Mouse (Mus musculus) cortical plate, adult 2 months (tissue): ENCODE data around the gene Itpr1. TPM values are rescaled to one million over a fixed set of nuclear protein-coding genes. Genes with fewer than 3 reads are reported as not detected.
A peak's percentile ranks its signal among the peaks of the same experiment; 100 is the strongest.

Source experiments
- H3K27ac ChIP-seq: fragments of 200-500 bp; 2 replicates; pipeline ENCODE4 v1.5.1; 2012; ENCODE audit warnings: low read length, control low read depth, inconsistent platforms; ENCODE audit not compliant: insufficient read depth
- H3K4me1 ChIP-seq: fragments of 200-500 bp; 2 replicates; pipeline ENCODE4 v1.6.1; 2011; ENCODE audit warnings: low read length; ENCODE audit not compliant: control insufficient read depth, insufficient read depth
- H3K4me3 ChIP-seq: fragments of 200-500 bp; 2 replicates; pipeline ENCODE4 v1.5.1; 2011; ENCODE audit warnings: mild to moderate bottlenecking, low read length, control low read depth; ENCODE audit not compliant: insufficient read depth
- CTCF ChIP-seq: fragments of 200-500 bp; IDR thresholded peaks from 2 replicates; pipeline ENCODE4 v1.5.1; 2011; ENCODE audit warnings: mild to moderate bottlenecking, control low read depth, low read length; ENCODE audit not compliant: insufficient read depth; ENCODE audit errors: extremely low read depth
- POLR2A ChIP-seq: fragments of 200-500 bp; IDR thresholded peaks from 2 replicates; pipeline ENCODE4 v1.6.1; 2011; ENCODE audit warnings: mild to moderate bottlenecking, low read length, control low read depth; ENCODE audit not compliant: insufficient read depth; ENCODE audit errors: extremely low read depth
- polyA plus RNA-seq: library from polyadenylated mRNA; depleted of rRNA; stranded (reverse); fragments of >200 nt; gene quantifications from 2 replicates; pipeline ENCODE4 v1.2.3, GENCODE M21; 2012

Gene Itpr1
- polyA plus RNA-seq, 1 experiment, result 152 TPM

GRCm38 (mm10) chr6:108435467-108435866 lies 222.6 kb downstream of the Itpr1 start:
- H3K4me3 ChIP-seq, result no peak overlapping the region
- H3K4me1 ChIP-seq, result peaks cover 6% of the 10 kb centered on the region
- H3K27ac ChIP-seq, result peak overlapping the region; percentile 31
- TF ChIP-seq CTCF (no peak), POLR2A (no peak)

- Histone ChIP-seq H3K4me1 (peaks cover 6% of the 10 kb centered on the region; the same call in 1 of the 2 replicates), H3K27ac (no peak overlapping the region), H3K4me3 (no peak overlapping the region)
- TF ChIP-seq CTCF (no peak), POLR2A (no peak)
Measured at GRCm38 (mm10) chr6:108436608-108437007, 223.7 kb downstream of the Itpr1 start.

GRCm38 (mm10) chr6:108441290-108441689 lies 228.4 kb downstream of the Itpr1 start:
- Histone ChIP-seq H3K4me3 (no peak overlapping the region), H3K4me1 (peaks cover under 1% of the 10 kb centered on the region; the same call in 1 of the 2 replicates), H3K27ac (no peak overlapping the region)
- no peak for TF ChIP-seq CTCF
- TF ChIP-seq POLR2A, result no peak

GRCm38 (mm10) chr6:108442291-108442690 lies 229.4 kb downstream of the Itpr1 start:
- no peak for TF ChIP-seq CTCF
- TF ChIP-seq POLR2A, result no peak
- peaks cover 4% of the 10 kb centered on the region; the same call in 1 of the 2 replicates for H3K4me1 ChIP-seq
- H3K4me3 ChIP-seq, result no peak overlapping the region
- no peak overlapping the region for H3K27ac ChIP-seq

- no peak overlapping the region for H3K27ac ChIP-seq
- peaks cover 5% of the 10 kb centered on the region; the same call in 1 of the 2 replicates for H3K4me1 ChIP-seq
- H3K4me3 ChIP-seq, result no peak overlapping the region
- TF ChIP-seq CTCF (no peak), POLR2A (no peak)
Measured at GRCm38 (mm10) chr6:108444435-108444834, 231.5 kb downstream of the Itpr1 start.

GRCm38 (mm10) chr6:108445006-108445405 lies 232.1 kb downstream of the Itpr1 start:
- no peak overlapping the region for H3K27ac ChIP-seq
- peaks cover 5% of the 10 kb centered on the region; the same call in 1 of the 2 replicates for H3K4me1 ChIP-seq
- no peak for TF ChIP-seq CTCF
- no peak for TF ChIP-seq POLR2A
- no peak overlapping the region for H3K4me3 ChIP-seq

GRCm38 (mm10) chr6:108446766-108447165 lies 233.9 kb downstream of the Itpr1 start:
- Histone ChIP-seq H3K4me1 (peaks cover 5% of the 10 kb centered on the region; the same call in 1 of the 2 replicates), H3K27ac (peak overlapping the region; percentile 71; the same call in 1 of the 2 replicates), H3K4me3 (no peak overlapping the region)
- TF ChIP-seq POLR2A (no peak), CTCF (no peak)

- TF ChIP-seq CTCF (no peak), POLR2A (no peak)
- Histone ChIP-seq H3K27ac (peak overlapping the region; percentile 71), H3K4me3 (no peak overlapping the region), H3K4me1 (peaks cover 7% of the 10 kb centered on the region; the same call in 1 of the 2 replicates)
Measured at GRCm38 (mm10) chr6:108447179-108447845, 234.4 kb downstream of the Itpr1 start.

- peaks cover 7% of the 10 kb centered on the region; the same call in 1 of the 2 replicates for H3K4me1 ChIP-seq
- H3K4me3 ChIP-seq, result no peak overlapping the region
- TF ChIP-seq CTCF, result no peak
- no peak for TF ChIP-seq POLR2A
- H3K27ac ChIP-seq, result no peak overlapping the region
Measured at GRCm38 (mm10) chr6:108448016-108448735, 235.3 kb downstream of the Itpr1 start.
